Mouse (Mus musculus) right cerebral cortex, postnatal 14 days (tissue): ENCODE data around the gene Gdpd4.

Source experiments
- DNase-seq: peaks from one replicate; pipeline ENCODE4 v3.0.0; 2022

Gene Gdpd4

DNA sequence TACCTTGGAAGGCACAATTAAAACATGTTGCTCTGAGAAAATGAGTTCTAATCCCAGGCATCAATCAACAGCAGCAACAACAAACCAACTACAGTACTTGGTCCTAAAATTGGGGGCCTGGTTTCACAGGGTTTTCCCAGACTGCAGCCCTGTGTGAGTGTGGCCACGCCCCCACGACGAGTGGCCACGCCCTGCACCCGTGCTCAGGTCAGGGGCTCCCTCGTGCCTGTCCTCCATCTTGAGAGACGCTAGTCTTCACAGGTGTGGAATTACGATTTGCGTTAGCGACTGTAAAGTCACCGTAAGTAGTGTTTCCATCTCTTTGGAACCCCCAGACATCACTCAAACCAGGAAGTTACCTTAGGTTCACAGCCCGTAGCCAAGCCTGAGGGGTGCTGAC is at the start of gene Gdpd4:
TSS of gene Gdpd4 (plus strand) at position 214 of the 400 bp plus-strand sequence.
- DNase-seq = no peak

DNA sequence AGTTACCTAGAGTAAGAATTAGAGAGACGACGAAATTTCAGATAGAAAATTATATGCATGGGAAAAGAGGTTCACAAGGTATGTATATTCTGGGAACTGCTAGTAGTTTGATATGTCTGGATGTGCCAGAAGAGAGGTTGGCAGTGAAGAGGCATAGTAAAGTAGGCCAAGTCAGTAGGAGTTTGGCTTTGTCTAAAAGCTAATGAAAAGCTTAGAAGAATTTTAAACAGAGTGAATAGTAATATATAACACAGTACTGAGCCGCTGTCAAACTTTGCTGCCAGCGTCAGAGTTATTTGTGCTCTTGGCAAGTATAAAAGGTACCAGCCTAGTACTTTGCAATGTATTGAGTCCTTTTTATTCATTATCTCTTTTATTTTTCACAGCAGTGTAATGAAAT is 47.4 kb upstream of the Gdpd4 start:
- no peak for DNase-seq

DNA sequence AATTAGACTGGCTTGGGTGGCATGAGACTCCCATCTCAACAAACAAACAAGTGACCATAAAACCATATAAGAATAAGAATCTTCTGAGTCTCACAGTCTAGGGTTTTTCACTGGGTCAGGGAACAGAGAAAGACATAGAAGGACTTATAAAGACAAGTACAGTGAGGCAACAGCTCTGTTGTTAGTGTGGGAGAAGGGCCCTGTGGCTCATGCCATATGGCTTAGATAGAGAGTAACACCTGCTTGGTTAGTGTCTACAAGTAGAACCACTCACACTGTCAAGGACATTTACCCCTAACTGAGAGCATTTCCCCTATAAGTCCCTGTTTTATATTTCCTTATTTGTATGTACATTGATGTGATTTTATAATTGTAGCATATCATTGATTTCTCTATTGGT is 46.4 kb upstream of the Gdpd4 start:
- no peak for DNase-seq

DNA sequence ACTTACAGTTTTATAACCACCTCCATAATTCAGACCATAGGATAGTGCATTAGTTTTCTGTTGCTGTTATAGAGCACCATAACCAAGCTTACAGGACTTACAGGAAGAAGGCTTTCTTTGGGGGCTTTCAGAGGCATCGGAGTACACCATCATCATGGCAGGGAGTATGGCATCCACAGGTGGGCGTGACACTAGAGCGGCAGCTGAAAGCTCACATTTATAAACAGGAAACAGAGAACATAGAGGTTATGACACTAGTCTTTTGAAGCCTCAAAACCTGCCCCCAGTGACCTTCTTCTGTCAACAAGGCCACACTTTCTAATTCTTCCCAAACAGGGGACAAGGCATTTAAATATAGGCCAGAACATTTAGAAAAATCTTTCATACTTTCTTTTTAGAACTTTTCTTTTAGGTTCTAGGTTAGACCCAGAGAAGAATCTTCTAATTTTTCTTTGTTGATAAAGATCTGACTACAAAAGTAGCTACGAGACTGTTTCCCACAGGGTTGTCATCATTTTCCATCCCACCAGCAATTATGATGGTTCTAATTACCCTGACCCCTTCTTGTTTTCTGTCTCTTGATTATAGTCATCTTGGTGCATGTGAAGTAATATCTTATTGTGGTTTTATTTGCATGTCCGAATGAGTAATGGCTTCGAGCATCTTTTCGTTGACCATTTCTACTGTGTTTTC is 41.8 kb upstream of the Gdpd4 start:
- DNase-seq = no peak

DNA sequence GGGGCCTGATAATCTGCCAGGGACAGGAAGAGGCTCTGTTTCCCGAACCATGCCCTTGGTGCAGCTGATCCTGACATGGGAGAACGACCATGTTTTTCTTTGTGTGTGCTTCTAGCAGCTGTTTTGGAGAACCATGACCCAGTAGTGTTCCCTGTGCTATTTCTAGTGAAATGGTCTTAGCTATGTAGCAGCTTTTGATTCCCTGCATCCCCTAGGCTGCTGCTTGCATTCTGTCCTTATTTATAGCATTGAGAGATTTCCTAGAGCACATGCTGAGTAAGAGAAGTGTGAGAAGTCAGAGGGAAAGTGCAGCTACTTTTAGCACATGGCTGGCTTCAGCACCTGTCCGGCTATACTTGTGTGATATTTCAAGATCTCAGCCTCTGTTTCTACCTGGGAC is 8.1 kb upstream of the Gdpd4 start:
- no peak for DNase-seq

DNA sequence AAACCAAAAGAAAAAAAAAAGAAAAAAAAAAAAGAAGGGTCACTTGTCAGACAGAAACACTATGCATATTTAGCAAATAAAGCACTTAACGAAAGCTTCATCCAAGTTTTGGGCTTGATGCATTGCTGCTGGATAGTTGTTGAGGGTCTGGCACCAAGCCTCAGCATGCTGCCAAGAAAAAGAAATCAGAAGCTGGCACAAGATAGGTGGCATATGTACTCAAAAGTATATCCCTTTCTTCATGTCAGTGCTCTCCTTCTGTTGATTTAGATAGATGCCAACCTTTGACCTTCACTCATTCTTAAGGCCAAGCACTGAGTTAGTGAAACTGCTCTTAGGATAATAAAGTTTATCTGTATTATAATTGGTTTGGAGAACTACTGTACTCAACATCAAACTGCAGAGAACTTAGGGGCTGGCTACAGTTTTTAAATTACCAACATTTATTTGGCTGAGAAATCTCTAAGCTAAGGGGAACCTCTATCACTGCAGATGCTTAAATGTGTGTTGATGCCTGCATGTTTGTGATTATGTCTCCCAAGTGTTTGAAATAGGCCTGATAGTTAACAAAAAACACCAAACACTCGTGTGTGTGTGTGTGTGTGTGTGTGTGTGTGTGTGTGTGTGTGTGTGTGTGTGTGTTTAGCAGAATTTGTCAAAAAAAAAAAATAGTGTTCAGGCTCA is 4.8 kb upstream of the Gdpd4 start:
- no peak for DNase-seq

DNA sequence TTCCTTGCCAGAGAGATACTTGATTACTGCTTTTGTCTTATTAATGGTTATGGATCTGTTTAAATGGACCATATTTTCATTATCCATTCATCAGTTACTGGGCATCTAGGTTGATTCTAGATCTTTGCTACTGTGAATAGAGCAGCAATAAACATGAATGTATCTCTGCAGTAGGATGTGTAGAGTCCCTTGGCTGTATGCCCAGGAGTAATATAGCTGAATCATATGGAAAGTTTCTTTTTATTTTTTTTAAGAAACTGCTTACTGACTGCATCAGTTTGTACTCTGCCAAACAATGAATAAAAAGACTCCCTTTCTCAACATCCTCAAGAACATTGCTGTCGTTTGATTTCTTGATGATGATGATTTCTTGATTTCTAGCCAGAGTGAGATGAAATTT is 6.1 kb downstream of the Gdpd4 start:
- no peak for DNase-seq

DNA sequence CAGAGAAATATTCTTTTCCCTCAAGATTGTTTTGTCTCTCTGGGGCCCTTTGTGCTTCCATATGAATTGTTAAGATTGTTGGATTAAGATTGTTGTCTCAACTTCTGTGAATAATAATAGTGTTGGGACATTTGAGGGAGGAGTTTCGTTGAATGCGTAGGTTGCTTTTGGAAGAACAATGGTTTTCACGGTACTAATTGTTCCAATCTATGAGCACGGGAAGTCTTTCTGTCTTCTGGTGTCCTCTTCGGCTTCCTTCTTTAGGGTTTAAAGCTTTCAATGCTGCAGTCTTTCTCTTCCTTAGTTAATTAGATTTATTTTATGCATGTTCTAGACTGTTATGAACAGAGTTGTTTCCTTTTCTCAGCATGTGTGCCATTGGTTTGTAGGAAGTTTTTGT is 7.2 kb downstream of the Gdpd4 start:
- no peak for DNase-seq

DNA sequence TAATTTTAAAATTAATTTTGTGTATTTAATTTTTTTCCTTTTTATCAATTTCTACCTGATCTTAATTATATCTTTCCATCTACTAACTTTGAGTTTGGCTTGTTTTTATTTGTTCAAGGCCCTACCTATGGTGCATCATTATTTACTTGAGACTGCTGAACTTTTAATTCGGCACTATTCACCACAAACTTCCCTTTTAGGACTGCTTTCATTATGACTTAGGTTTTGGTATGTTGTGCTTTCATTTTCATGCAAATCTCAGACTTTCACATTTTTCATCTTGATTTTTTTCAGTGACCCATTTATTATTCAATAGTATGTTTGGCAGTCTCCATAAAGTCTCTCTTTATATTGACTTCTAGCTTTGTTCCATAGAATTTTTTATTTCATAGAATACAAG is 24.7 kb downstream of the Gdpd4 start:
- no peak for DNase-seq

DNA sequence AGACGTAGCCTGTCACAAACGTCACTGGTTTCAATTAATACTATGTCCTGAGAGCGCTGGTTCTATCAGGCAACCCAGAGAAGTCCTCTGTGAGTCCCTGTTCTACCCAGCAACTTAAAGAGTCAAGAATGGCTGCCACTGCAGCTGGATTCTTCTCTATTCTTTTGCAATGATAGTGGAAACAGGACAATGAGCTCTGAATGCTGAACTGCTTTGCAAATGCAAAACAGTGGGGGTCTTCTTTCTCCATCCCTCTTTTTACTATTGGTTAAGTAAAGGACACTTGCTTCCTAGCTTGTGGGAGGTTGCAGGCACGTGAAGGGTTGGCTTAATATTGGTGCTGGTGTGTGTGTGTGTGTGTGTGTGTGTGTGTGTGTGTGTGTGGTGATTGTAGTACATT is 52.7 kb downstream of the Gdpd4 start:
- DNase-seq = no peak

DNA sequence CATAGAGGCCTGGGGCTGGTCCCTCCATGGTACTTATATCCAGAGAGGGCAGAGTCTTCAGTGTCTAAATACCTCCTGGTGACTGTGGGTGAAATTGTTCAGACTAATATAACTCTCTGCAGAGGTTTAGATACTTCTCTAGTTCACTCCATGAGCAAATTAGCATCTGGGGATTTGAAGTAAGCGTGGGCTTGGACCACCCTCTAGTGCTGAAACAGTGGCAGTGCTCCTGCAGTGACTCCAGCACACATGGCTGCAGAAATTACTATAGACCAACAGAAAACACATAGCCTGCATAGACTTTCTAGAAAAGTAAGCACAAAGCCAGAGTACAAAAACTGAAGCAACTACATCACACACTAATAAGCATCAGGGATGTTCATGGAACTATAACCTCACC is 57.7 kb downstream of the Gdpd4 start:
- peak; percentile 50 for DNase-seq

DNA sequence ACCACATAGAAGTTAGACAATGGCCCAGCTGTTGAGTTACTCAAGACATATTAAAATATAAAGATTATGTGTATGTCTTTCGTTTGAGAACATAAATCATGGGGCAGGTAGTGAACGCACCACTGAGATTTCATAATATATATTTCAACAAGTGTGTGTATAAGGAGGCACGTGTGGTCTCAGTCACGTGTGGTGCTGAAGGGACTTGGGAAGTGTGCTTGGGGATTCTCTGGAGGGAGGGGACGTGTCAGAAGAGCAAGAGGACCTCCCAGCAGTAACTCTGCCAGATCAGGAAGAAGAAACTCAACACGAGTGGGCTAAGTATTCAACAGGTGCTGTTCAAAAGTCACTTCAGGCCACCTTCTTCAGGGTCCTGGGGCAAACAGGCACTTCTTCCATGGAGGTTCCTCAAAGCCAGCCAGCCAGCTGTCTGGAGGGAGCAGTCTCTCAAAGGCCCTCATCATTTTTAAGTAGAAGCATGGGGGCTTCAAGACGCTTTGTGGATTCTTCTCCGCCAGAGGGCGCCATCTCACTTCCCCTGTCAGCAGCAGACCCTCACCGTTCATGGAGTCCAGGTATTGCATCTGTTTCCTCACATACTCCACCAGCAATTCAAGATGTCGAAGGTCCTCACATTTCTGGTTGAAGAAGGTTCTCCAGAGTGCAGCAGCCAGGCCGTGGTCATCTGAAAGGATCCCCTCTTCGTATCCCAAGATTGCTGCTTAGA is 64.5 kb downstream of the Gdpd4 start:
- DNase-seq = peak; percentile 29

DNA sequence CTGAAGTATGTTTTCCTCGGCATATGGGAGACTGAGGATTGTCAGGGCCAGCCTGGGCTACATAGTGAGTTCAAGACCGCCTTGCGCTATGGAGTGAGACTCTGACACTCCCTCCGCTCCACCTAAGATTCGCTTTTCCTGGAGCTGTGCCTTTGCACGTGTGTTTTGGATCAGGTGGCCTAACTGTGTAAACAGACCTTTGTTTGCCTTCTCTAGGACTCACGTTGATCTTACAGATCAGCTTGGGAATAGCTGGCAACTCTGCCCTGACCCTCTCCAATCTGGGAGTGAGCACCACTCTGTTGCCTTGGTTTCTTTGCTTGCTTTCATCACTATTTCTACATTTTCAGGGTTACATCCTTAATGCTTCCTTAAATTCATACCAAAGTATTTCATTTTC is 82.9 kb downstream of the Gdpd4 start:
- no peak for DNase-seq

DNA sequence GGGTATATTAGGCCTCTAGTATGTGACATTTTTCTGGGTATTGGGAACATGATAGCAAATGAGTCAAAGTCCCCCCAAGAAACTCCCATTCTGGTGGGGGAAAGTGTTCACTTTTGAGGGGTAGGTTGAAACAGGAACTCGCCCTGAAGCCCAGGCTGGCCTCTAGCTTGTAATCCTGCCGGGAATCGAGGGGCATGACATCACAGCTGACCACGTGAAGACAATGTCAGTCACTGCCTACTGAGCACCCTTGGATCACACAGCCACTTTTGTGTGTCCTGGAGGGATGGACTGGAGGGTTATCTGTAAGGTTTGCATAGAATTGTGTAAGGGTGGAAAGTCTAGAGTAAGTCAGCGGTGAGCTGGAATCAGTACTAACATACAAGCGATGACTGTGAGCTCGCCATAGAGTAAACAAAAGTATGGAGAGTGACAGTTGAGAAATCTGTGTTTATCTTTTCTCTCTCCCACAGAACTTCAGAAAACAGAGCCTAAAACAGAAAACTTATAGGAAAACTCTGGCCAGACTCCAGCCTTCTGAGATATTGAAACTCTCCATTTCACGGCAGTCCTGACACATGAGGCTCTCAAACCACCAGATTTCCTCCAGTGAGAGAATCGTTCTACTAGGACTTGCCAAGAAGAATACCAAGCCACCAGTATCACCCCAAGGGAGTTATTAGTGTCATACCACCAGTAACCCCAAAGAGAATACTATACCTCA is 128.5 kb downstream of the Gdpd4 start:
- no peak for DNase-seq

DNA sequence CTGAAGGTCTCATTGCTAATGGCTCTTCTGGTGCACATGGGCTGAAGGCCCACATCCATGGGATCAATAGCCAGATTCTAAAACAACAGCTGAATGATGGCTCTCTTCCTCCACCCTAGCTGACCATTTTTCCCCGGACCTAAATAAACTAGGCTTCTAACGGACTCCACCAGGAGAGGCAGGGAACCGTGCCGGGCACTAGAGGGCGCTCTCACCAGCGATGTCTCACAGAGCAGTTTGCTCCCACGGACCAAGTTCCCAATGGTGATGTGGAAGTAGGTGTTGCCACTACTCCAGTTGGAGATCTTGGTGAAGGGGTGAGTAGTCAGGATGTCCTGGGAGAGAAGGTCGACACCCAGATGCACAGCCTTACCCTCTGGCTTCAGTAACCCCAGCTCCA is 132.2 kb downstream of the Gdpd4 start:
- DNase-seq = peak; percentile 40

DNA sequence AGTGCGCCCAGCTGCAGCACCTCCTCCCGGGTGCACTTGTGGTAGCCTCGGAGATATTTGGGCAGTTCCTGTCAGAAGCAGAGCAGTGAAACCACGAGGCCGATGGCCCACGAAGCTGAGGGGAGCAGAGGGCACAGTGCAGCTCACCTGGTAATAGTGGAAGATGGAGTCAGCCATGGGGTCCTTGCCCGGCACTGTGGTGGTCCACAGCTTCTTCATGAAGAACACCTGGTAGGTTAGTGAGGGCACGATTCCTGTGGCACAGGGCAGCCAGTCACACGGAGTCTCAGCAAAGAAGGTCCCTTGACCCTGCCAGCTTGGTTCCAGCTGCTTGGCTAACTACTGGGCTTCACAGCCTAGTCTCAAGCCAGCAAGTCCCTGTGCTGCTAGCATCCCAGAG is 134.7 kb downstream of the Gdpd4 start:
- DNase-seq = no peak

DNA sequence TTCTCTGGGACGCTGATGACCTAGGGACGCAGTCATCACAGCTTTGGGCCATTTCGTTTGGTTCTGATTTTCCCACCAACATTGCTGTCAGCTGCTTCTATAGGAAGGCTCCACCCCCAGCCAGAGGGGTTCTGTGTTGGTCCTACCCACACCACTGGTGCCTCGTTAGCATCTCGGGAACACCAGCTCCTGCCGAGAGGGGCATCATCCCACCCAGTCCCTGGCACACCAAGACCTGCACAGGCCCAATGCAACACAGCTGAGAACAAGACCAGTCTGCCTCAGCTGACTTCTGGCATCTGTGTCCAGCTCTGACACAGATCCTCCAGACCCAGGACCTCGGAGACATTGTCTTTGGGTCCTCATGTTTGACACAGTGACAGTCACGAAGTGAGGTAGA is 135.2 kb downstream of the Gdpd4 start:
- DNase-seq = no peak

DNA sequence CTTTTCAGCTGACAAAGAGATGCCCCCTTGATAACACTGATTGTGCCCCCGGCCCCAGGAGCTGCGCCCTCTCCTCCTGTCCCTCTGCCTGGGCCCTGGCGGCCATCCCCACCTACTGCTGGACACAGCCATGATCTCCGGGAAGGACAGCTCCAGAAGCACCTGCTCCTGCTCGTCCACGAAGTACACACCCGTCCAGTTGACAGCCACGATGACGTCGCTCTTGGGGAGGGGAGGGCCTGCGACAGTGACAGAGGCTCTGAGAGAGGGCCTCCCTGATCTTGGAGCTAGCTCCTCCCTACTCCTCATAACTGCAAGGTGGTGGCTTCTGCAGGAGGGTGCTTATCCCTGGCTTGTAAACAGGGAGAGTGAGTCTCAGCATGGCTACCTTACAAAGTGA is 146.5 kb downstream of the Gdpd4 start:
- DNase-seq = peak; percentile 1

DNA sequence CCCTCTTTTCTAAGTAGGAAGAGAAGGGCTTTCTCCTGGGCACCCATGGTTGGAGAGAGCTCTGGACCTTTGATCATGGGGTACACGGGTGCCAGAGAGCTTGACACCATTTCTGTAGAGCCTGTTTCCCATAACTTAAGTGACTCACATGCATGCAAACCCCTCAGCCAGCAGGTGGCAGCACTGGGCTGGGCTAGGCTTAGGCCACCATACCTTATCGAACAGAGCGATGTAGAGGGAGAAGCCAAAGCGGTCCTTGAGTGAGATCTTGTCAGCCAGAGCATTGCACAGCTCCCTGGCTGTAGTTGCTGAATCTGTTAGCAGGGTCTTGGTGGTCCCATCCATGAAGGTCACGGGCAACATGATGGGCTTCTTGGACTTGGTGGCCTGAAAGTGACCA is 151.9 kb downstream of the Gdpd4 start:
- DNase-seq = peak; percentile 85

DNA sequence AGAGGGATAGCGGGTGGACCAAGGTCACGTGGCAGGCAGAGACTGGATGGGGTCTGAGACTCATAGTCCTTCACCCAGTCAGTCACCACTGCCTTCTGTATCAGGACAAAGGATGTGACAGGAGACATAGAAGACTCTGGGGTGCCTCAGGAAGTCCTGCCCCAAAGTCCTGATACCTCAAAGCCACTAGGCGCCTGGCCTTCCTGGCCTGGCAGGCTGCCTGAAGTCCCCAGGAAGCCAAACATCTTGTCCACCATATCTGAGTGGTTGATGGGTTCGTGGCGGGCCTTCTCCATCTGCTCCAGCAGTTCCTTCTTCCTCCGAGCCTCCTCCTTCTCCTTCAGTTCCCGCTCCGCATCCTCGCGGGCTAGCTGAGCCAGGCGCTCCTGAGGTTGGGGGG is 157.7 kb downstream of the Gdpd4 start:
- no peak for DNase-seq

DNA sequence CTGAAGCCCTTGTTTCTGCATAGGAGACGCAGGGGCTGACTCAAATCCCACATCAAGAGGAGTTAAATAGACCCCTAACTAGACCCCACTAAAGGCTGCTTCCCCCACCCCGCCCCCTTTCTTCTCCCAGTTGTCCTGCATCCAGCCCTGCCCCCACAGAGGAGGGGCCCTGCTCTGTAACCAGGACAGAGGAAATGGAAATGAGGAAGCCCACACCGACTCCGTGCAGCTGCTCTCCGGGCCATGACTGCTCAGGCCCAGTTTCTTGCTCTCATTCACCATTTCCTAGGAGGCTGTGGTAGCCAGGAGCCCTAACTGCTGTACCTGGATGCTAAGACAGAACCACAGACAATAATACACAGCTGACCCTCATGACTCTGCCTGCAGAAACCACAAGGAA is 162.6 kb downstream of the Gdpd4 start:
- DNase-seq = no peak

DNA sequence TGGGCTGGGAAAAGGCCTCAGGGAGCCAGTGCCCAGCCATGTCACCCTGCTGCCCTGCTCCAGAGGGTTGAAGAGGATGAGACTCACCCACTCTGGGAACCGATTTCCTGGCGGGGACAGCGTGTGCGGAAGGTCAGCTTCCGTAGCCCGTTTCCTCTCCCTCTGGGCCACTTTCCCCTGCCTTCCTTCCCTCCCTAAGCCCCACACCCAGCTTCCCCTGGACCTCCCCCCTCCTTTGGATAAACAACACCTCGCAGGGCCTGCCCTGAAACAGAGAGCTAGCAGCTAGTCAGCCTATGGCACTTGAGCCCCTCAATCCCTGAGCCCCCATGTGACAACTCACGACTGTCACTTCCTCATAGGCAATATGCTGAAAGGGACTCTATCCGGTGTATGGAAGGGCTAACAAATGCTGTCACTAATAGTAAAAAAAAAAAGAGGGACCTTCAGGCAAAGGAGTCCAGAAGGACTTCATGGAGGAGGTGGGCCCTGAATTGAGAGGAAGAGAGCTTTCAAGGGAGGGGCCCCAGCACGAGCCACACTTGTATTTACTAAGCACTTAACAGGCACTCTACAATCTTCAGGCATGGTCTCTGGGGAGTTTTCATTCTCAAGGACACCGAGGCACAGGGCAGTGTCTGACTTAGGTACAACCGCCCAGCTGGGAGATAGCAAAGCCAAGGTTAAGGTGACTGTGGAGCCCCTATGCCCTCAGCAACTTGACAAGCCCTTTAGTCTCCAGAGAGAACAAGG is 165.0 kb downstream of the Gdpd4 start:
- DNase-seq = no peak

DNA sequence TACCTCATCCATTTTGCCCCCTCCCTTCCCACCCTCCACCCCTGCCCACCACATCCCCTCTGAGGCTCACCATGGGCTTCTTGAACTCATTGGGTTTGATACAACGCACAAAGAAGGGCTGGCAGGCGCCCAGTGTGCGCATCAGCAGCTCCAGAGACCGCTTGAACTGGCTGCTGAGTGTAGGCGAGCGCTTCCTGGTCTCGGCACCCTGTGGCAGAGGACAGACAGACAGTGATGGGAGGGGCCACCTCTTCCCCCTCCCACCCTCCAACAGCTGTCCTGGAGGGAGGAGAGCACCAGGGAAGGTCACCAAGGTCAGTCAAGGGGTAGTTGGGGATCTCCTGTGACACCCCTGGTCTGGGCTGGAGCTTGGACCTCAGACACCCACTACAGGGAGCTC is 165.6 kb downstream of the Gdpd4 start:
- DNase-seq = no peak
